Mouse (Mus musculus): ENCODE results near the gene Gm20388. TPM values are rescaled to one million over a fixed set of nuclear protein-coding genes. Genes with fewer than 3 reads are reported as not detected.

Gene Gm20388
- polyA plus RNA-seq, 1 experiment = 28.1 TPM

DNA sequence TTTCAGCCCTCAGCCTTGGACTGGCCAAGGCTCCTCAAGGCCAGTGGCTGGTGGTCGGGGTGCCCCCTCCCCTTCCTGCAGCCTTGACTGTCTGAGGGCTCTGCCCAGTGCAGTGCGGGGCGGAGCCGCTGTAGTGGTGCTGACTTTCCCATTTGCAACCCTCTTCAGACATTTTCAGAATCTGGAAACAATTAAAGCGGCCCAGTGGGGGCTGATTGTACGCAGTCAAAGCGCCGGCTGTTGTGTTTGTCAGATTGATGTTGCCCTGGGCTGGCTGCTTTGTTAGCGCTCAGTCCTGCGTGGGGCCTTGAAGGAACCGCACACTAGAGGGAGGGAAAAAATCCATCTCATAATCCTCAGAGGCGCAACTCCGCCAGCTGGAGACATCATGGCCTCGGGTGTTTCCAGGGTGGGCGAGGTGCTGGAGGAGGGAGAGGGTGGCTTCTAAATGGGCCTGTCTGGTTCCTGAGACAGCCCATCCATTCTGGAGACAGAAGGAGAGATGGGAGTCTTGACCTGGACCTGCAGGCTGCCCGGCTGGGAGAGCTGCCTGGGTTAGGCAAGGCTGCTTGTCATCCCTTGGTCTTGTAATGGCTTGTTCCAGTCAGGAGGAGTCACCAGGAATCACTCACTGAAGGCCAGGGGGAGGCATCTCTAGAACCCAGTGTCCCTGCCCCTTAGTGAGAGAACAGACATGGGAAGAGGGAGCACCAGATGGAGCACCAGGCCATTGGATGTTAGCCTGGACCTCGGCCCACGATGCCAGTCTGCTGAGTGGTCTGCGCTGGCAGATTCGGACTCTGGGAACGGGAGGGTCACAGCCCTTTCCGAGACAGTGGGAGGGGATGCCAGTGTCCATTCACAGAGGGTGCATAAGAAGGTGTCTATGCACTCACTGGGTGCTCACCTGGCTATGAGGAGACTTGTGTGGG is 388.2 kb downstream of the Gm20388 start:
- Histone ChIP-seq H3K4me3 (ENCODE audit: low read depth, low read length) (no peak overlapping the region), H3K27ac (ENCODE audit: insufficient read depth, low read length) (no peak overlapping the region), H3K27me3 (ENCODE audit: control insufficient read depth, insufficient read depth, low read length, poor library complexity, severe bottlenecking) (no peaks in the 10 kb centered on the region), H3K9me3 (replicated peaks; ENCODE audit: control insufficient read depth, insufficient read depth, low read length, poor library complexity, severe bottlenecking) (no peaks in the 10 kb centered on the region), H3K9ac (ENCODE audit: low read depth, poor library complexity, severe bottlenecking) (no peak overlapping the region), H3K36me3 (ENCODE audit: control insufficient read depth, insufficient read depth, low read length, poor library complexity, severe bottlenecking) (no peaks in the 10 kb centered on the region), H3K4me1 (ENCODE audit: control insufficient read depth, insufficient read depth, low read length) (no peaks in the 10 kb centered on the region)
- TF ChIP-seq EP300 (IDR thresholded peaks at IDR 0.05; ENCODE audit: insufficient read depth, low read depth, low read length) (no peak), CTCF (IDR thresholded peaks at IDR 0.05; ENCODE audit: low read depth, low read length) (no peak), POLR2A (IDR thresholded peaks at IDR 0.05; ENCODE audit: insufficient read depth, low read length) (no peak)

GRCm38 (mm10) chr8:120300601-120301141 is 390.0 kb downstream of the Gm20388 start:
- Histone ChIP-seq H3K4me1 (ENCODE audit: control insufficient read depth, insufficient read depth, low read length) (no peaks in the 10 kb centered on the region), H3K27me3 (ENCODE audit: control insufficient read depth, insufficient read depth, low read length, poor library complexity, severe bottlenecking) (no peaks in the 10 kb centered on the region), H3K9me3 (replicated peaks; ENCODE audit: control insufficient read depth, insufficient read depth, low read length, poor library complexity, severe bottlenecking) (no peaks in the 10 kb centered on the region), H3K4me3 (ENCODE audit: low read depth, low read length) (no peak overlapping the region), H3K9ac (ENCODE audit: low read depth, poor library complexity, severe bottlenecking) (no peak overlapping the region), H3K27ac (ENCODE audit: insufficient read depth, low read length) (no peak overlapping the region), H3K36me3 (ENCODE audit: control insufficient read depth, insufficient read depth, low read length, poor library complexity, severe bottlenecking) (no peaks in the 10 kb centered on the region)
- 0 out of 2 replicates have a peak, but pooled peaks have one; percentile 2 for TF ChIP-seq EP300 (IDR thresholded peaks at IDR 0.05; ENCODE audit: insufficient read depth, low read depth, low read length)
- peak; percentile 99 for TF ChIP-seq CTCF (IDR thresholded peaks at IDR 0.05; ENCODE audit: low read depth, low read length)
- no peak for TF ChIP-seq POLR2A (IDR thresholded peaks at IDR 0.05; ENCODE audit: insufficient read depth, low read length)

DNA sequence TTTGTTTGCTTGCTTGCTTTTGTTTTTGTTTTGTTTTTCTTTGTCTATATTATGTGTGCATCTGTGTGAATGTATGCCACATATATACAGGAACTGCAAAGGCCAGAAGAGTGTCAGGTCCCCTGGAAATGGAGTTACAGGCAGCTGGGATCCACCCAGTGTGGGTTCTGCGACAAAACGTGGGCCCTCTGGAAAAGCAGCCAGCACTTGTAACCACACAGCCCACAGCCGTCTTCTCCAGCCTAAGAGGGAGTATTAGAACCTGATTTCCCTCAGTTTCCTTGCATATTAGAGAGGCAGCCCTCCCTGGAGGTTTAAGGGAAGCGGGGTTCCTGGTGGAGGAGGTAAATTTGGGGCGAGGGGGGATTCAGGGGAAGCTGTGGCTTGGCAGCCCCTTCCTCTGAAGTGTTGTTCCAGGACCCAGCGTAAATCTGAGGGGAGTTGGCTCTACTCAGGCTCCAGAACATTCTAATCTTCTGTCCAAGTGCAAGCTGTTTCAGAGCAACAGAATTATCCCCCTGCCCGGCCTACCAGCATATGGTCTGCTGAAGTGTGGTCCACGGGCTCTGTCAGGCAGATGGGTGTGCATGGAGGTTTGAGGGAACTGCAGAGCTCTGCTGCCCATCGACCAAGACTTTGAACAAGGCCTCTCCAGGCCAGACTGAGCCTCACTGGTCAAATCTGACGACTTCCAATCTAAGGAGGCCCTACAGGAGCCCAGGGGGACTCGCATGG is 392.5 kb downstream of the Gm20388 start:
- Histone ChIP-seq H3K9ac (ENCODE audit: low read depth, poor library complexity, severe bottlenecking) (no peak overlapping the region), H3K27ac (ENCODE audit: insufficient read depth, low read length) (no peak overlapping the region), H3K36me3 (ENCODE audit: control insufficient read depth, insufficient read depth, low read length, poor library complexity, severe bottlenecking) (no peaks in the 10 kb centered on the region), H3K27me3 (ENCODE audit: control insufficient read depth, insufficient read depth, low read length, poor library complexity, severe bottlenecking) (no peaks in the 10 kb centered on the region), H3K9me3 (replicated peaks; ENCODE audit: control insufficient read depth, insufficient read depth, low read length, poor library complexity, severe bottlenecking) (no peaks in the 10 kb centered on the region), H3K4me1 (ENCODE audit: control insufficient read depth, insufficient read depth, low read length) (no peaks in the 10 kb centered on the region), H3K4me3 (ENCODE audit: low read depth, low read length) (no peak overlapping the region)
- no peak for TF ChIP-seq CTCF (IDR thresholded peaks at IDR 0.05; ENCODE audit: low read depth, low read length)

DNA sequence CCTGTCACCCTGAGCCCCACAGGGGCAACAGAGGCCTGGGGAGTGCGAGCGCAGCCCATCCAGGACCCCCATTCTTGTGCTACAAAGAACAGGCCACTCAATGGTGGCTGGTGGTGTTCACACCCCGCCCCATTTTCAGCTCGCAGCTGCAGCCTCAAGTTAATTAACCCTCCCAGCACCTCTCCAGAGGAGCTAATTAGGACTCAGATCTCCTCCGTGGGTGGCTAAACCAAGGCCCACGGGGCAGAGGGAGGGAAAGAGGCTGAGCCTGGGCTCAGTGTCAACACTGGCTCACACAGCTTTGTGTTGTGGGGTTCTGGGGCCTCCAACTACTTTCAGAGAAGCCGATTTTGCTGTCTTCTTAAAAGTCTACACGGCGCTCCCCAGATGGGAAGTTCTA is 393.5 kb downstream of the Gm20388 start:
- Histone ChIP-seq H3K27me3 (ENCODE audit: control insufficient read depth, insufficient read depth, low read length, poor library complexity, severe bottlenecking) (no peaks in the 10 kb centered on the region), H3K9me3 (replicated peaks; ENCODE audit: control insufficient read depth, insufficient read depth, low read length, poor library complexity, severe bottlenecking) (no peaks in the 10 kb centered on the region), H3K4me1 (ENCODE audit: control insufficient read depth, insufficient read depth, low read length) (no peaks in the 10 kb centered on the region), H3K36me3 (ENCODE audit: control insufficient read depth, insufficient read depth, low read length, poor library complexity, severe bottlenecking) (no peaks in the 10 kb centered on the region), H3K9ac (ENCODE audit: low read depth, poor library complexity, severe bottlenecking) (no peak overlapping the region), H3K27ac (ENCODE audit: insufficient read depth, low read length) (no peak overlapping the region), H3K4me3 (ENCODE audit: low read depth, low read length) (no peak overlapping the region)
- no peak for TF ChIP-seq CTCF (IDR thresholded peaks at IDR 0.05; ENCODE audit: low read depth, low read length)
- TF ChIP-seq POLR2A (IDR thresholded peaks at IDR 0.05; ENCODE audit: insufficient read depth, low read length) = no peak
- no peak for TF ChIP-seq EP300 (IDR thresholded peaks at IDR 0.05; ENCODE audit: insufficient read depth, low read depth, low read length)

DNA sequence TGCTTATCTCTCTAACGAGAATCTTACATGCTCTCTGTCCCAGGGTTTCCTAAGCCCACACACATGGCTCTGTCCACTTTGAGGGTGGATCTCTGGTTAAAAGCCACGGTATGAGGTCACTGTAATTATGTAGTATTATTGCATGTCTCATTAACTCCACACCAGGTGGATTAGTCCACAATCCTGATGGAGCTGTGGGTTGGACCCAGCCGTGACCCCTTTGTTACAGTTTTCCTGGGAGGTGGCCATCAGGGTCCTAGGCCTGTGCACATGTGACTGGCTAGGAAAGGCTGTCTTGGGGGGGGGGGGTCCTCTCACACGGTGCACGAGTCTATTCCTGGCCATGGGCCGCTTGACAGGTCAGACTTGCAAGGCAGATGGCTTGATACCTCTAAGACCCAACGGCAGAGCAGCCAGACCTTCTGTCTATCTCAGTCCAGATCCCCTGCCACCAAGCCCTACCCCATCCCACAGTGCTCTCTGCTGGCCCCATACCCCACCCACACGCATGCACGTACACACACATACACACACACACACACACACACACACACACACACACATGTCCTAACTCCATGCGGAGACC is 395.3 kb downstream of the Gm20388 start:
- TF ChIP-seq CTCF (IDR thresholded peaks at IDR 0.05; ENCODE audit: low read depth, low read length) (no peak), POLR2A (IDR thresholded peaks at IDR 0.05; ENCODE audit: insufficient read depth, low read length) (no peak), EP300 (IDR thresholded peaks at IDR 0.05; ENCODE audit: insufficient read depth, low read depth, low read length) (no peak)
- H3K4me1 ChIP-seq (ENCODE audit: control insufficient read depth, insufficient read depth, low read length) = no peaks in the 10 kb centered on the region
- H3K36me3 ChIP-seq (ENCODE audit: control insufficient read depth, insufficient read depth, low read length, poor library complexity, severe bottlenecking) = no peaks in the 10 kb centered on the region
- H3K9ac ChIP-seq (ENCODE audit: low read depth, poor library complexity, severe bottlenecking) = no peak overlapping the region
- H3K27ac ChIP-seq (ENCODE audit: insufficient read depth, low read length) = no peak overlapping the region
- no peaks in the 10 kb centered on the region for H3K9me3 ChIP-seq (replicated peaks; ENCODE audit: control insufficient read depth, insufficient read depth, low read length, poor library complexity, severe bottlenecking)
- no peak overlapping the region for H3K4me3 ChIP-seq (ENCODE audit: low read depth, low read length)
- H3K27me3 ChIP-seq (ENCODE audit: control insufficient read depth, insufficient read depth, low read length, poor library complexity, severe bottlenecking) = no peaks in the 10 kb centered on the region

Measured in ES-Bruce4 (cell line).